Mouse (Mus musculus) cortical plate, adult 2 months (tissue): Measurements from ENCODE around the gene Ahdc1. TPM values are rescaled to one million over a fixed set of nuclear protein-coding genes. Genes with fewer than 3 reads are reported as not detected.

Source experiments
- H3K27ac ChIP-seq: fragments of 200-500 bp; 2 replicates; pipeline ENCODE4 v1.5.1; 2012; ENCODE audit warnings: low read length, control low read depth, inconsistent platforms; ENCODE audit not compliant: insufficient read depth
- H3K4me1 ChIP-seq: fragments of 200-500 bp; 2 replicates; pipeline ENCODE4 v1.6.1; 2011; ENCODE audit warnings: low read length; ENCODE audit not compliant: control insufficient read depth, insufficient read depth
- H3K4me3 ChIP-seq: fragments of 200-500 bp; 2 replicates; pipeline ENCODE4 v1.5.1; 2011; ENCODE audit warnings: mild to moderate bottlenecking, low read length, control low read depth; ENCODE audit not compliant: insufficient read depth
- CTCF ChIP-seq: fragments of 200-500 bp; IDR thresholded peaks from 2 replicates; pipeline ENCODE4 v1.5.1; 2011; ENCODE audit warnings: mild to moderate bottlenecking, control low read depth, low read length; ENCODE audit not compliant: insufficient read depth; ENCODE audit errors: extremely low read depth
- POLR2A ChIP-seq: fragments of 200-500 bp; IDR thresholded peaks from 2 replicates; pipeline ENCODE4 v1.6.1; 2011; ENCODE audit warnings: mild to moderate bottlenecking, low read length, control low read depth; ENCODE audit not compliant: insufficient read depth; ENCODE audit errors: extremely low read depth
- polyA plus RNA-seq: library from polyadenylated mRNA; depleted of rRNA; stranded (reverse); fragments of >200 nt; gene quantifications from 2 replicates; pipeline ENCODE4 v1.2.3, GENCODE M21; 2012; rRNA removed

Gene Ahdc1
- polyA plus RNA-seq, 1 experiment, result 26.4 TPM

- H3K27ac ChIP-seq, result no peak overlapping the region
- TF ChIP-seq POLR2A, result no peak
- no peak for TF ChIP-seq CTCF
- H3K4me3 ChIP-seq, result no peak overlapping the region
- no peaks in the 10 kb centered on the region for H3K4me1 ChIP-seq
These were observed 110.4 kb downstream of the Ahdc1 start for GRCm38 (mm10) chr4:133121416-133121815.

GRCm38 (mm10) chr4:133121974-133122637 lies 111.0 kb downstream of the Ahdc1 start:
- TF ChIP-seq POLR2A, result no peak
- no peak for TF ChIP-seq CTCF
- H3K4me1 ChIP-seq, result no peaks in the 10 kb centered on the region
- no peak overlapping the region for H3K27ac ChIP-seq
- no peak overlapping the region for H3K4me3 ChIP-seq

- no peak for TF ChIP-seq POLR2A
- TF ChIP-seq CTCF, result no peak
- no peak overlapping the region for H3K4me3 ChIP-seq
These were observed 116.0 kb downstream of the Ahdc1 start for GRCm38 (mm10) chr4:133127079-133127478.

More at GRCm38 (mm10) chr4:133127079-133127478, 116.0 kb downstream of the Ahdc1 start:
- H3K27ac ChIP-seq, result no peak overlapping the region
- H3K4me1 ChIP-seq, result no peaks in the 10 kb centered on the region

Other genes with a start within 250 kb of the Ahdc1 start
- 14.2 and 17.0 TPM in 2 replicates for gene Rpa2, start 242.9 kb upstream of the Ahdc1 start, polyA plus RNA-seq
- 1.2 and 1.3 TPM in 2 replicates for gene Themis2, start 214.9 kb upstream of the Ahdc1 start, polyA plus RNA-seq
- 55.2 and 56.5 TPM in 2 replicates for gene Ppp1r8, start 168.1 kb upstream of the Ahdc1 start, polyA plus RNA-seq
- gene Stx12, start 126.8 kb upstream of the Ahdc1 start, polyA plus RNA-seq, result 92.3 and 96.3 TPM in 2 replicates
- 40.2 and 40.3 TPM in 2 replicates for gene Fam76a, start 88.7 kb upstream of the Ahdc1 start, polyA plus RNA-seq
- gene Fgr, start 37.2 kb upstream of the Ahdc1 start, polyA plus RNA-seq, result 0.11 and 0.15 TPM in 2 replicates
- gene Wasf2, start 119.2 kb downstream of the Ahdc1 start, polyA plus RNA-seq, result 14.7 and 15.6 TPM in 2 replicates
- gene Cd164l2, start 200.9 kb downstream of the Ahdc1 start, polyA plus RNA-seq, result 10.9 and 11.9 TPM in 2 replicates
- gene Gpr3, start 201.3 kb downstream of the Ahdc1 start, polyA plus RNA-seq, result 11.2 and 16.1 TPM in 2 replicates
- gene Map3k6, start 229.6 kb downstream of the Ahdc1 start, polyA plus RNA-seq, result 7.8 and 7.9 TPM in 2 replicates